Mouse (Mus musculus) stomach, embryonic 14.5 days (tissue): ENCODE data around the gene Fam92b. TPM values are rescaled to one million over a fixed set of nuclear protein-coding genes. Genes with fewer than 3 reads are reported as not detected.

Experiments used
- ATAC-seq: fragments of 200-750 bp; cut with Nextera tagmentation; 2 replicates; pipeline ENCODE4 v1.8.0; 2017; ENCODE audit warnings: low read depth, moderate TSS enrichment; ENCODE audit not compliant: insufficient number of reproducible peaks, insufficient read depth, low FRiP score
- H3K27ac ChIP-seq: fragments of 300-500 bp; sonication (generic); 2 replicates; pipeline ENCODE4 v1.5.1; 2014; ENCODE audit warnings: mild to moderate bottlenecking, low read length, moderate library complexity, mixed read lengths
- H3K27me3 ChIP-seq: fragments of 300-500 bp; sonication (generic); 2 replicates; pipeline ENCODE4 v1.6.1; 2014; ENCODE audit warnings: low read length, control low read depth, mixed read lengths; ENCODE audit not compliant: control insufficient read depth, insufficient read depth
- H3K36me3 ChIP-seq: fragments of 300-500 bp; sonication (generic); 2 replicates; pipeline ENCODE4 v1.6.1; 2014; ENCODE audit warnings: mild to moderate bottlenecking, control low read depth, low read length, moderate library complexity, mixed read lengths; ENCODE audit not compliant: control insufficient read depth, insufficient read depth
- H3K4me1 ChIP-seq: fragments of 300-500 bp; sonication (generic); 2 replicates; pipeline ENCODE4 v1.6.1; 2014; ENCODE audit warnings: low read length, control low read depth, mixed read lengths; ENCODE audit not compliant: control insufficient read depth, insufficient read depth
- H3K4me2 ChIP-seq: fragments of 300-500 bp; sonication (generic); replicated peaks from 2 replicates; pipeline ENCODE4 v1.6.1; 2014; ENCODE audit warnings: low read depth, low read length, control low read depth
- H3K4me3 ChIP-seq: fragments of 300-500 bp; sonication (generic); 2 replicates; pipeline ENCODE4 v1.5.1; 2014; ENCODE audit warnings: low read depth, low read length, control low read depth
- H3K9ac ChIP-seq: fragments of 300-500 bp; sonication (generic); replicated peaks from 2 replicates; pipeline ENCODE4 v1.6.1; 2014; ENCODE audit warnings: low read depth, mild to moderate bottlenecking, control low read depth, low read length, moderate library complexity, mixed read lengths
- H3K9me3 ChIP-seq: fragments of 300-500 bp; sonication (generic); 2 replicates; pipeline ENCODE4 v1.6.1; 2016; ENCODE audit warnings: low read depth, low read length, control low read depth; ENCODE audit not compliant: control insufficient read depth
- WGBS: fragments of 180-500 bp; shearing (Covaris S2); extraction: QIAGEN DNeasy Blood & Tissue Kit; methylation state at CpG from one replicate; pipeline ENCODE4 v1.1.7; 2014; 5-methylcytosine and 5-hydroxymethylcytosine counted together
- polyA plus RNA-seq: library from polyadenylated mRNA; unstranded; fragments of >200 nt; fragmentation: Nextera tagmentation; extraction: Ambion mirVana; gene quantifications from 2 replicates; pipeline ENCODE4 v1.2.1, GENCODE M21; 2014

The Fam92b gene
- polyA plus RNA-seq, 1 experiment from 2014 or later = 2.0 TPM

DNA sequence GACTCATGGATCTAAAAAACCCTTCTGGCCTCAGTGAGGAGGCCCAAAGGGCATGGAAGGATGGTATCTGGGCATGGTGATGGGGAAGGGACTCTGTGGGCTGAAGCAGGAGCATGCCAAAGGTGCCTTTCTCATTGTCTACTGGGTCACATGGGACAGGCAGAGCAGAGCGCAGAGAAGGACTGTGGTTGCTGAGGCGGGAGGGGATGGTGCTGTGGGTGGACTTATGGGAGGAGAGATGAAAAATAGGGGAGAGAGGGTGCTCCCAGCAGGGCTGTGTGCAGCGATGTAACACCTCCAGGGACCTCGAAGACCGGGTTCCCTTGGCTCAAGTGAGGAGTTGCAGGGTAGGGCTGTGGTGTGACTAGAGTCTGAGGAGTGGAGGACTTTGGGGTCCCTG, 14.9 kb upstream of the Fam92b start:
- no peak for ATAC-seq
- H3K4me1 ChIP-seq = 0 out of 2 replicates have a peak, but pooled peaks cover 13% of the 10 kb centered on the region
- H3K36me3 ChIP-seq = no peaks in the 10 kb centered on the region
- no peak overlapping the region for H3K4me3 ChIP-seq
- H3K27ac ChIP-seq = peak overlapping the region; percentile 87; the same call in 1 of the 2 replicates
- H3K9ac ChIP-seq = no peak overlapping the region
- over 99% methylated on average over 5 of the region's 5 CpGs for WGBS
- H3K27me3 ChIP-seq = no peaks in the 10 kb centered on the region
- H3K9me3 ChIP-seq = no peaks in the 10 kb centered on the region
- no peak overlapping the region for H3K4me2 ChIP-seq

- H3K9ac ChIP-seq = no peak overlapping the region
- no peak overlapping the region for H3K4me3 ChIP-seq
- no peak for ATAC-seq
- H3K4me2 ChIP-seq = no peak overlapping the region
- no peaks in the 10 kb centered on the region for H3K27me3 ChIP-seq
- WGBS = 69% methylated on average over 5 of the region's 5 CpGs
- peaks cover 16% of the 10 kb centered on the region for H3K4me1 ChIP-seq
- peak overlapping the region; percentile 87 for H3K27ac ChIP-seq
- H3K9me3 ChIP-seq = no peaks in the 10 kb centered on the region
- H3K36me3 ChIP-seq = no peaks in the 10 kb centered on the region
Observed at GRCm38 (mm10) chr8:120191633-120192032, 14.4 kb upstream of the Fam92b start.

- WGBS = 20% methylated on average over 20 of the region's 20 CpGs
- ATAC-seq = peak; percentile 87
- H3K4me1 ChIP-seq = peaks cover 23% of the 10 kb centered on the region
- no peak overlapping the region for H3K9ac ChIP-seq
- H3K27ac ChIP-seq = peak overlapping the region; percentile 87
- no peaks in the 10 kb centered on the region for H3K9me3 ChIP-seq
- H3K4me3 ChIP-seq = no peak overlapping the region
- H3K4me2 ChIP-seq = peak overlapping the region; percentile 26
- H3K27me3 ChIP-seq = no peaks in the 10 kb centered on the region
- no peaks in the 10 kb centered on the region for H3K36me3 ChIP-seq
Observed at GRCm38 (mm10) chr8:120190810-120191413, 13.6 kb upstream of the Fam92b start.

DNA sequence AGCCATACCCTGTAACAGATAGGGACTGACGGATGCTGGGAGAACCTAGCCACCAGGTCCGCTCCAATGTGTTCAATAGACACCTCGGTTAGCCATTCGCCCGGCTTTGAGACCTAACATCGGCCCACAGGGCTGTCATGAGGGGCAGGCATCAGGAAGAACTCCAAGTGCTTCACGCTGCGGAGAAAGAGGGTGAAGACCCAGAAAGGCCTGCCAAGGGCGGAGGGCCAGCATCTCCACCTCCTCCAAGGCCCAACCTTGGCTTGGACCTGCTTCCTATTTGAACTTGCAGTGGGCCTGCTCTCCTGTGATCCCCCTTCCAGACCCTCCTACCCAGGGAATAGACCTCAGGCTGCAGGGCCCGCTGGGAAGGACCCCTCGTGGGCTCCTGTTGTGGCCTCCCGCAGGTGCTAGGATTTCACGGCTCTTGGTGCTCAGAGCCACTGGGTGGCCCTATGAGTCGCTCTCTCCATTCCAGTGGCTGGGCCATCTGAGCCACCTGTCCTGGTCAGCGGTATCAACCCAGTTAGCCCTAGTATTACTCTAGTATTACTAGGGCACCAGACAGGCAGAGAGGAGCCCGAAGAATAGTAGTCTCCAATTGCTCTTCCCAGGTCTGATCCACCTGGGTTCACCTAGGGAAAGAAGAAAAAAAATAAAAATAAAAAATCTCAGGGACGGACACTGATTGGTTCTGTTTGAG, 13.0 kb upstream of the Fam92b start:
- Histone ChIP-seq H3K36me3 (no peaks in the 10 kb centered on the region), H3K27ac (peak overlapping the region; percentile 87), H3K4me1 (peaks cover 29% of the 10 kb centered on the region), H3K4me3 (no peak overlapping the region), H3K9ac (no peak overlapping the region), H3K27me3 (no peaks in the 10 kb centered on the region), H3K4me2 (no peak overlapping the region), H3K9me3 (no peaks in the 10 kb centered on the region)
- ATAC-seq = no peak
- 79% methylated on average over 17 of the region's 17 CpGs for WGBS

- Histone ChIP-seq H3K4me2 (no peak overlapping the region), H3K4me1 (peaks cover 36% of the 10 kb centered on the region), H3K36me3 (no peaks in the 10 kb centered on the region), H3K27ac (no peak overlapping the region), H3K9ac (no peak overlapping the region), H3K27me3 (no peaks in the 10 kb centered on the region), H3K4me3 (no peak overlapping the region), H3K9me3 (no peaks in the 10 kb centered on the region)
- WGBS = 77% methylated on average over 6 of the region's 6 CpGs
- ATAC-seq = no peak
Observed at GRCm38 (mm10) chr8:120189440-120189839, 12.2 kb upstream of the Fam92b start.

DNA sequence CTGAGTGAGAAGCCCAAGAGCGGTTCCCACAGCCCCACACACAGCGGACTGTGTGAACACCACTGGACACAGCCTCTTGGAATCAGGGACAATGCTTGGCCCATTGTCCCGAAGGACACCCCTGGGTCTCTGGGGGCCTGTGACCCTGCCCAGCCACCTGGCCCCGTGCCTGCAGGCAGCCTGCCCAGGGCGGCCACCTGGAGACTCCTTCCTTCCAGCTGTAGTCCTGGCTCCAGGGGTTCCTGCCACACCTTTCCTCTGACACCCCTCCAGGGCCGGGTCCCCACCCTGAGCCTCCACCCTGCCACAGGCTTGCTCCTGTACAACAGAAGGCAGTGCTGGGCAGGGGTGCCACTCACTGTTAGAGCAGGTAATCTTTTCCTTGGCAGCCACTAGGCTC, 11.2 kb upstream of the Fam92b start:
- no peak overlapping the region for H3K9ac ChIP-seq
- H3K4me2 ChIP-seq = no peak overlapping the region
- H3K9me3 ChIP-seq = no peaks in the 10 kb centered on the region
- 83% methylated on average over 6 of the region's 6 CpGs for WGBS
- H3K27ac ChIP-seq = no peak overlapping the region
- ATAC-seq = no peak
- H3K4me1 ChIP-seq = peaks cover 42% of the 10 kb centered on the region
- no peaks in the 10 kb centered on the region for H3K27me3 ChIP-seq
- no peak overlapping the region for H3K4me3 ChIP-seq
- H3K36me3 ChIP-seq = no peaks in the 10 kb centered on the region

- H3K9me3 ChIP-seq = no peaks in the 10 kb centered on the region
- no peak overlapping the region for H3K4me3 ChIP-seq
- H3K4me1 ChIP-seq = peaks cover 39% of the 10 kb centered on the region
- H3K36me3 ChIP-seq = no peaks in the 10 kb centered on the region
- no peak overlapping the region for H3K4me2 ChIP-seq
- 58% methylated on average over 8 of the region's 8 CpGs for WGBS
- H3K27ac ChIP-seq = peak overlapping the region; percentile 29; the same call in 1 of the 2 replicates
- no peak overlapping the region for H3K9ac ChIP-seq
- ATAC-seq = no peak
- H3K27me3 ChIP-seq = no peaks in the 10 kb centered on the region
Observed at GRCm38 (mm10) chr8:120186454-120186853, 9.2 kb upstream of the Fam92b start.

GRCm38 (mm10) chr8:120184850-120185792, 7.9 kb upstream of the Fam92b start:
- Histone ChIP-seq H3K9me3 (no peaks in the 10 kb centered on the region), H3K36me3 (no peaks in the 10 kb centered on the region), H3K27ac (peak overlapping the region; percentile 89), H3K4me2 (peak overlapping the region; percentile 15; the same call in 1 of the 2 replicates), H3K4me1 (peaks cover 35% of the 10 kb centered on the region), H3K27me3 (no peaks in the 10 kb centered on the region), H3K4me3 (no peak overlapping the region), H3K9ac (no peak overlapping the region)
- peak; percentile 20; the same call in 1 of the 2 replicates for ATAC-seq
- WGBS = 15% methylated on average over 17 of the region's 17 CpGs
